Mouse (Mus musculus): ENCODE results near the gene Cd70. TPM values are rescaled to one million over a fixed set of nuclear protein-coding genes. Genes with fewer than 3 reads are reported as not detected.

The Cd70 gene
- not detected in 2 replicates for polyA plus RNA-seq (2011; ENCODE audit: insufficient read depth, insufficient read length, low replicate concordance, missing spikeins)

DNA sequence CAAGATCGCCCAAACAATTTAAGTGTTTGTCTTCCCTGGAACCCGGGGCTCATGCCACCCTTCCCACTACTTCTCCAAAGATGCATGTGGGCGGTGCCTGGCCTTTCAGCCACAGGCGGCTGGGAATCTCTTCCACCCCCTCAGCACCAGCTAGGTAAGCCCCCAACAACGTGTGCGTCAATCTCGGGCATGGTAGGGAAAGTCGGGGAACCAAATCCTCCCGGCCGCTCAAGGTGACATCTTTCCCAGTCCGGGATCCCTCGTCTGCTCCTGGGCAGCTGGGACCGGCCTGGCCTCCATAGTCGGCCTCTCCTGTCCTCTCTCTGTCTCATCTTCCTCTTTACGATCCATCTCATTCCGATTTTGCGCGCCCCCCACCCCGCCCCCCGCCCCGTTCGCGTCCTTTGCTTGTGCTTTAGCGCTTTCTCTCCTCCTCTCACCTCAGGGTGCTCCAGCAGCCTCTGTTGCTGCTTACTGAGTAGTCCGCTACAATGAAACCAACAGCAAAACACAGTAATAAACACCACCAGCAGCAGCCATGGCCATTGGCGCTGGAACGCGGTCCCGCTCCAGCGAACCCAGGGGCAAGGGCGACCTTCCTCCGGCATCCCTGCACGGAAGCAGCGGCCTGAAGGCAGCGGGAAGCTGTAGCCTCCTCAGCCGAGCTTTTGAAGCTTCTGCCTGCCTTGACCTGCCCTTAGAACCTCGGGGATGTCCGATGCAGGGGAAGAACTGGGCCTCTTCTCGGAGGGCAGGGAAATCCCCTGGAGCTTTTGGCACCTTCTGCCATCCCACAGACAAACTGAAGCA lies at the start of gene Cd70:
Gene Cd70 (minus strand): TSS at position 784 of the 810 bp plus-strand sequence.
- no peak within 1 kb of the TSS for H3K4me3 ChIP-seq (replicated peaks; ENCODE audit: control insufficient read depth, low read depth, low read length)
- WGBS: 8% methylated on average over 39 of the region's 39 CpGs

DNA sequence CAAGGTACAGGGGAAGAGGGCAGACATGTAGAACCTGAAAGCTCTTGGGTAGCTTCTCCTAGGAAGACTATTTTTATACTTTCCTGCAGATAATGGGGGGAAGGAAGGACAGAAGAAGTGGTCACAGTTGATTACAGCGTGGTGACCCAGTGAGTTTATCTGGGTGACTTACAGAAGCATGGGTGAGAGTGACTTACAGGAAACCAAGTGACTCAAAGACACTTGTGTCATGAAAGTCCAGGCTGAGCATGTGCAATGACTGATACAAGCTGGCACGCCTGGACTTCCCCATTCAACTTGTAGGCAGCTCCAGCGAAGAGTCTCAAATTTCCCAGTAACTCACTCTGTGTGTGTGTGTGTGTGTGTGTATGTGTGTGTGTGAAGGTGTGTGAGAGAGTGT lies 48.7 kb upstream of the Cd70 start:
- no peak for TF ChIP-seq CTCF (IDR thresholded peaks at IDR 0.05; ENCODE audit: control insufficient read depth, insufficient read depth, low read length)
- no peak for TF ChIP-seq POLR2A (IDR thresholded peaks at IDR 0.05; ENCODE audit: borderline replicate concordance, control insufficient read depth, low read depth, low read length)
- WGBS: 17% methylated on average over 3 of the region's 3 CpGs
- Histone ChIP-seq H3K4me1 (ENCODE audit: control insufficient read depth, insufficient read depth, low read length) (peaks cover 13% of the 10 kb centered on the region), H3K27ac (ENCODE audit: control insufficient read depth, insufficient read depth, low read depth, low read length, poor library complexity) (peak overlapping the region; percentile 70), H3K4me3 (replicated peaks; ENCODE audit: control insufficient read depth, low read depth, low read length) (no peak overlapping the region)

More for the DNA sequence above, at the start of gene Cd70:
- Histone ChIP-seq H3K4me1 (ENCODE audit: control insufficient read depth, insufficient read depth, low read length) (no peaks in the 10 kb centered on the region), H3K27ac (ENCODE audit: control insufficient read depth, insufficient read depth, low read depth, low read length, poor library complexity) (no peak within 1 kb of the TSS)
- TF ChIP-seq POLR2A (IDR thresholded peaks at IDR 0.05; ENCODE audit: borderline replicate concordance, control insufficient read depth, low read depth, low read length): no peak
- no peak for TF ChIP-seq CTCF (IDR thresholded peaks at IDR 0.05; ENCODE audit: control insufficient read depth, insufficient read depth, low read length)

DNA sequence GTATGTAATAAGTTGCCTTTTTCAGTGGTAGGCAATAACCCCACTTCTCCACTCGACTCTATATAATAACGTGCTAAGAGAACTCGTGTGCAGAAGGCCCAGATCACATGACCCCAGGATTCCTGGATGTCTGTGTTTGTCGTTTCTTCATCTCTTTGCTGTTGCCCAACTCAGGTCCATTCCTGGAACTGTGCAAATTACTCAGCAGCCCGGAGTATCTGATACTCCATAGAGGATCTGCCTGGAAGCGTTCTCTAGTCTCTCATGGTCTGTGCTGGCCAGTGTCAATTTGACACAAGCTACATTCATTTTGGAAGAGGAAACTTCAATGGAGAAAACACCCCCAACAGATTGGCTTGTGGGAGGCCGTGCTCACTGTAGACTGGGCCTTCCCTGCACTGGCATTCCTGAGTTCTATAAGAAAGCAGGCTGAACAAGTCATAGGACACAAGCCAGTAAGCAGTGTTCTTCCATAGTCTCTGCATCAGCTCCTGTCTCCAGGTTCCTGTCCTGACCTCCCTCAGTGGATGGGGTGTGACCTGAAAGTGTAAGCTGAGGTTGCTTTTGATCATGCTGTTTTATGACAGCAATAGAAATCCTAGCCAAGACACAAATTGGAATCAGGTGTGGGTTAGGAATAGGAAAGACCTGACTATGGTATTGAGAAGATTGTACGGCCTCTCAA lies 45.9 kb upstream of the Cd70 start:
- H3K4me1 ChIP-seq (ENCODE audit: control insufficient read depth, insufficient read depth, low read length): peaks cover 13% of the 10 kb centered on the region
- peak overlapping the region; percentile 94; the same call in 1 of the 2 replicates for H3K27ac ChIP-seq (ENCODE audit: control insufficient read depth, insufficient read depth, low read depth, low read length, poor library complexity)
- 50% methylated on average over 8 of the region's 8 CpGs for WGBS
- no peak overlapping the region for H3K4me3 ChIP-seq (replicated peaks; ENCODE audit: control insufficient read depth, low read depth, low read length)
- TF ChIP-seq CTCF (IDR thresholded peaks at IDR 0.05; ENCODE audit: control insufficient read depth, insufficient read depth, low read length) (no peak), POLR2A (IDR thresholded peaks at IDR 0.05; ENCODE audit: borderline replicate concordance, control insufficient read depth, low read depth, low read length) (no peak)

DNA sequence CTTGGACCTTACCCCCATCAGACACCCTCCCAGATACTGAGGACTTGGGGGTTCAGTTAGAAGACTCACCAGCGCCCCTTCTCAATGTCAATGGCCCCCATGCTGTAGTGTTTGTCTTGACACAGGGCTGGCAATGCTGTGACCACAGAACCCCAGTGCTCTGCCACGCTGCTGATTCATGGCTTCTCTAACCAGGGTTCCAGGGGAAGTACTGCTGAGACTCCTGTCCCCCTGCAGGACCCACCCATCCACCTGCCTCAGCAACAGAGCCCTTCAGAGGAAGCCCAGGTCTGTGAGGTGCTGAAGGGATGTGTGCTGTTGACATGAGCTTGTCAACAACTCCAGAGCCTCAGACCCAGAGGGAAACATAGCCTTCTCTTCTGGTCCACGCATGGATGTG lies 45.2 kb upstream of the Cd70 start:
- TF ChIP-seq POLR2A (IDR thresholded peaks at IDR 0.05; ENCODE audit: borderline replicate concordance, control insufficient read depth, low read depth, low read length) (no peak), CTCF (IDR thresholded peaks at IDR 0.05; ENCODE audit: control insufficient read depth, insufficient read depth, low read length) (no peak)
- 35% methylated on average over 3 of the region's 3 CpGs for WGBS

DNA sequence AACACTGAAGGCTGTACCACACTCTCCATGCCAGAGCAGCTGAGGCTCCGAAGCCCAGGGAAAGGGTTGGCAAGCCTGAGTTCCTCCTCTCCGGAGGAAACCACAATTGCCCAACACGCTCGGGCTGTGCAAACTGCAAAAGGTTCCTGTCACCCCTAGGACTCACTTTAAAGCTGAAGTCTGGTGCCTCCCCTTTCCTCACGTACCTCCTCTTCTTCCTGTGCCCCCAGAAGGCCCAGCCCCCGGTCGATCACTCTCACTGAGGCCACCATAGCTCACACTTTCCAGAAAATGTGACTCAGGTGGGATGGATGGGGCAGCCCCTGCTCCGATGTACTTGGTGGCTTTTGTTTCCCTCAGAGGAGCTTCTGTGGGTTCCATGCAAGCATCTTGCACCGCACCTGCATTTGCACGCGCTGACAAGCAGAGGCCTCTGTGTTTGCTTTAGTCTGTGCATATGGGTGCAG lies 44.5 kb upstream of the Cd70 start, which contains the start of gene Tnfsf14:
Gene Tnfsf14 (minus strand): TSS at position 137 of the 467 bp plus-strand sequence.
- no peak for TF ChIP-seq CTCF (IDR thresholded peaks at IDR 0.05; ENCODE audit: control insufficient read depth, insufficient read depth, low read length)
- TF ChIP-seq POLR2A (IDR thresholded peaks at IDR 0.05; ENCODE audit: borderline replicate concordance, control insufficient read depth, low read depth, low read length): no peak
- WGBS: 1% methylated on average over 11 of the region's 11 CpGs
- H3K4me3 ChIP-seq (replicated peaks; ENCODE audit: control insufficient read depth, low read depth, low read length): peak within 1 kb of the TSS; percentile 85
- peaks cover 13% of the 10 kb centered on the region for H3K4me1 ChIP-seq (ENCODE audit: control insufficient read depth, insufficient read depth, low read length)
- peak within 1 kb of the TSS; percentile 94 for H3K27ac ChIP-seq (ENCODE audit: control insufficient read depth, insufficient read depth, low read depth, low read length, poor library complexity)

More for the DNA sequence above, 45.2 kb upstream of the Cd70 start:
- no peak overlapping the region for H3K4me3 ChIP-seq (replicated peaks; ENCODE audit: control insufficient read depth, low read depth, low read length)
- peak overlapping the region; percentile 94 for H3K27ac ChIP-seq (ENCODE audit: control insufficient read depth, insufficient read depth, low read depth, low read length, poor library complexity)
- peaks cover 13% of the 10 kb centered on the region for H3K4me1 ChIP-seq (ENCODE audit: control insufficient read depth, insufficient read depth, low read length)

DNA sequence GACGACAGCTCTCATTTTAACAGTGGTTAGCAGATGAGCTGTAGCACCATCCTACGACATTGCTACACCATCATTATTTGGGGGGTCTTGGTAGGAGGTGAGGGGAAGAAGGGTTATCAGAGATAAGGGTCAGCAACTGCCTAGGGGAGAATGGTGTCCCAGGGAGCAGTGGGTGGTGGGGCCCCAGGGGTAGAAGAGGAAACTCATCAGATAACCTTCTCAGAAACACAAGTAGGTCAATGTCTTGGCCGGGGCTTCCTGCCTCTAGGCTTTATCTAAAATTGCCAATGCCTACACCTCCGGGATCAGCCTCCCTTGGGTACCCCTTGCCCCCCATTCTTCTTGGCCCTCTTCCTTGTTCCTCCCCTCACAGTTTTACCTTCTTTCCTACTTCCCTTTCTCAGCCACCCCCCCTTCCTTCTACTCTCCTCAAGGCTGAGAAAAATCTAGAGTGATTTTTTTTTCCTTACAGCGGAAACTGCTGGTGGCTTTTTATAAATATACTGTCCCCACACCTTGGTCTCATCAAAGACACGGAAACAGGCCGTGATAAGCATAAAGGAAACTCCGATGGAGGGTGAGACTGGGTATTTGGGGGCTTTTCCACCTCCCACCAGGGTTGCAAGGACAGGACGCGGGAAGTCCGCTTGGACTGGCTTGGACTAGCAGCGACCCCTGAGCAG lies 39.1 kb upstream of the Cd70 start:
- WGBS: 23% methylated on average over 12 of the region's 12 CpGs
- no peaks in the 10 kb centered on the region; the same call in none of the 2 replicates for H3K4me1 ChIP-seq (ENCODE audit: control insufficient read depth, insufficient read depth, low read length)
- no peak overlapping the region for H3K27ac ChIP-seq (ENCODE audit: control insufficient read depth, insufficient read depth, low read depth, low read length, poor library complexity)
- TF ChIP-seq CTCF (IDR thresholded peaks at IDR 0.05; ENCODE audit: control insufficient read depth, insufficient read depth, low read length) (no peak), POLR2A (IDR thresholded peaks at IDR 0.05; ENCODE audit: borderline replicate concordance, control insufficient read depth, low read depth, low read length) (no peak)
- H3K4me3 ChIP-seq (replicated peaks; ENCODE audit: control insufficient read depth, low read depth, low read length): no peak overlapping the region

DNA sequence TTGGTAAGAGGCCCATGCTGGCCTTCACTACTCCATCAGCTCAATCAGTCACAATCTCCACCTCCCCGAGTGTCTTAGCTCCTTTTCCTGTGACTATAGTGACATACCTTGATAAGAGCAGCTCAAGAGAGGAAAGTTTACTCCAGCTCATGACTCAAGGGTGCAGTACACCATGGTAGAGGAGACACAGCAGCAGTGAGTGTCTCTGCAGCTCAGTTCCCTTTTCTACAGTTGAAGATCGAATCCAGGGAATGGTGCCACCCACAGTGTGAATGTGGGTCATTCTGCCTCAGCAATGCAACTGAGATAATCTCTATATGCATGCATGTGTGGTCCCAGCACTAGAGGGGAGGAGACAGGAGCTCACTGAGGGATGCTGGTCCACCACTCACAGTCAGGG lies 36.1 kb upstream of the Cd70 start:
- 44% methylated on average over 2 of the region's 2 CpGs for WGBS
- Histone ChIP-seq H3K4me1 (ENCODE audit: control insufficient read depth, insufficient read depth, low read length) (no peaks in the 10 kb centered on the region; the same call in none of the 2 replicates), H3K27ac (ENCODE audit: control insufficient read depth, insufficient read depth, low read depth, low read length, poor library complexity) (no peak overlapping the region), H3K4me3 (replicated peaks; ENCODE audit: control insufficient read depth, low read depth, low read length) (no peak overlapping the region)
- TF ChIP-seq POLR2A (IDR thresholded peaks at IDR 0.05; ENCODE audit: borderline replicate concordance, control insufficient read depth, low read depth, low read length) (no peak), CTCF (IDR thresholded peaks at IDR 0.05; ENCODE audit: control insufficient read depth, insufficient read depth, low read length) (no peak)
